Mouse (Mus musculus) left cerebral cortex, adult 8-10 months (tissue): ENCODE results near the gene Odf3b. TPM values are rescaled to one million over a fixed set of nuclear protein-coding genes. Genes with fewer than 3 reads are reported as not detected.

Source experiments
- DNase-seq, 2 experiments: peaks; one replicate each; pipeline ENCODE4 v3.0.0; 2022; ENCODE audit warnings: low spot score in 2 of 2
- total RNA-seq, 4 experiments: library from RNA; stranded (reverse); gene quantifications; 2 replicates each; pipeline ENCODE4 v1.2.4; 2022

Gene Odf3b
- total RNA-seq, 4 experiments from 2014 or later: 1.9 to 3.8 (median 2.8) TPM

DNA sequence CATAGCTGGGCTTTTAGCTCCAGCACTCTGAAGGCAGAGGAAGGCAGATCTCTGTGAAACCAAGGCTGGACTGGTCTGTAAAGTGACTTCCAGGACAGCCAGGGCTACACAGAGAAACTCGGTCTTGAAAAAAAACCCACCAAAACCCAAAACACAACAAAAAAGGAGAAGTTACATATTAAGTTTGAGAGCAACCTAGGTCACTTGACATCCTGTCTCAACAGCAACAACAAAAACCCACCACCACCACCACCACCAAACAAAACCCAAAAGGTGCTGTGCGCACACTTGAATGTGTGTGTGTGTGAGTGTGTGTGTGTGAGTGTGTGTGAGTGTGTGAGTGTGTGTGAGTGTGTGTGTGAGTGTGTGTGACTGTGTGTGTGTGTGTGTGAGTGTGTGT is 39.4 kb downstream of the Odf3b start:
- no peak for DNase-seq

DNA sequence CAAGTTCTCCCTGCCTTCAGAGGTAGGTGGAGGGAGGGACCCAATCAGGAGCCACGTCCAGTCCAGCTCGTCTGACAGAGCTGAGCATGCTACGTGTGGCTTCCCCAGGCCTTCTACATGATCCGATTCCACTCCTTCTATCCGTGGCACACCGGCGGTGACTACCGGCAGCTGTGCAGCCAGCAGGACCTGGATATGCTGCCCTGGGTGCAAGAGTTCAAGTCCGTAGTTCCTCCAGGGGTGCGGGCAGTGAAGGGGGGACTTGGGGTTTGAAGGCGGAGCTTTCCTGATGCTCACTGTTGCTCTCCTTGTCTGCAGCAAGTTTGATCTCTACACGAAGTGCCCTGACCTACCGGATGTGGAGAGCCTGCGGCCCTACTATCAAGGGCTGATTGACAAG is 42.7 kb downstream of the Odf3b start:
- DNase-seq: no peak

DNA sequence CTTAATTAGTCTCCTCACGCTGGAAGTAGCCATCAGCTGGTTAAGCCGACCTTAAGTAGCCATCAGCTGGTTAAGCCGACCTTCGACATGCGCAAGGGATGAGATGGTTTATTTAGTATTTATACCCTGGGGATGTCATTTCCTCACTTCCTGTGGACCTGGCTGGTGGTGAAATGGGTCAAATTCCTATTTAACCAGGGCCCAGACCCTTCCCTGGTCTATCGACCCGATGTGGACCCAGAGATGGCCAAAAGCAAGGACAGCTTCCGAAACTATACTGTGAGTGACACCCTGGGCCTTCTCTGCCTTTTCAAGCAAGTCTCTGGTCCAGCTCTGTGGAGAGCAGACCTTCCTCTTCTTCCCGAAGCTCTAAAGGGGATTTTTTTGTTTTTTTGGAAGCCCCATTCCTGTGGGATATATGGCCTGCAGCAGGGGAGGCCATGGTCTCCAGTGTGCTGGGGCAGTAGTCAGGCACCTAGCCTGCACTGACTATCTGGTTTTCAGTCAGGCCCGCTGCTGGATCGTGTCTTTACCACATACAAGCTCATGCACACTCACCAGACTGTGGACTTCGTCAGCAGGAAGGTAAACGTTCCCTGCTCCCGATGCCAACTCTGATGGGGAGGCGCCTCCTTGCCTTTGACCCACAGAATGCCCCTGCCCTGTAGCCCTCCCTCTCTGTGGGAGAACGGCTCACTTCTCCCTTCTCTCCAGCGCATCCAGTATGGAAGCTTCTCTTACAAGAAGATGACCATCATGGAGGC is 44.1 kb downstream of the Odf3b start:
- no peak for DNase-seq

DNA sequence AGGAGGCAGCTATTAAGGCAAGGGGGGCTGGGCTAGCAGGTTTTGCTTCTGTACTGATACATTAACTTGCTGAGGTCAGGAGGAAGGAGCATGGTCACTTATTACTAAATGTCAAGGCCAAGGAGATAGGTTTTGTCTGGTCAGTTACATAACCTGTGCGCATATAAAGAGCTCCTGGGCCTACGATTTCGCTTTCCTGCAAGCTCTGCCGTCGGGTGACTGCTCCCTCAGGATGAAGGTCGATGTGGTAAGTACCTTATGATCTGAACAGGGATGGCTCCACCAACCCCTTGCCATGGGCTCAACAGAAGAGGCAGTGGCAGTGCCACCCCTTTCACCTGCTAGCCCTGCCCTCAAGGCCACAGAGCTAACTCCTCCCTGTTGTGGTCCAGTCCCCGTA is 44.8 kb downstream of the Odf3b start, which contains the start of gene Miox:
Miox (plus strand) TSS at position 128 of the 400 bp plus-strand sequence.
- no peak for DNase-seq

Other genes starting within 250 kb of the Odf3b start
- 10 to 100 TPM in 2 of 4 experiments, 1 to 10 TPM in 2; 9.5 to 10.6 (median 10.1) TPM for gene Mapk12, start 238.6 kb downstream of the Odf3b start, total RNA-seq
- gene Mapk11, start 229.7 kb downstream of the Odf3b start, total RNA-seq: 10 to 100 TPM; 35.8 to 40.9 (median 39.4) TPM
- 10 to 100 TPM; 42.6 to 60.9 (median 54.8) TPM for gene Plxnb2, start 198.5 kb downstream of the Odf3b start, total RNA-seq
- 10 to 100 TPM; 46.2 to 59.3 (median 50.7) TPM for gene Dennd6b, start 182.8 kb downstream of the Odf3b start, total RNA-seq
- 100 to 1,000 TPM; 150 to 165 (median 161) TPM for gene Ppp6r2, start 167.7 kb downstream of the Odf3b start, total RNA-seq
- 100 to 1,000 TPM; 230 to 240 (median 238) TPM for gene Sbf1, start 64.0 kb downstream of the Odf3b start, total RNA-seq
- not detected for gene Adm2, start 56.6 kb downstream of the Odf3b start, total RNA-seq
- not detected for gene Miox, start 44.9 kb downstream of the Odf3b start, total RNA-seq
- gene Lmf2, start 23.6 kb downstream of the Odf3b start, total RNA-seq: 10 to 100 TPM; 15.7 to 22.6 (median 19.9) TPM
- 100 to 1,000 TPM in 3 of 4 experiments, 10 to 100 TPM in 1; 98.3 to 110 (median 107) TPM for gene Ncaph2, start 23.6 kb downstream of the Odf3b start, total RNA-seq
- gene Sco2, start 5.4 kb downstream of the Odf3b start, total RNA-seq: 10 to 100 TPM; 23.2 to 28.0 (median 26.8) TPM
- gene Tymp, start 2.2 kb downstream of the Odf3b start, total RNA-seq: 1 to 10 TPM in 2 of 4 experiments, under 1 TPM in 2; 0.57 to 1.4 (median 0.90) TPM
- 1 to 10 TPM in 1 of 4 experiments, under 1 TPM in 3; 0.70 to 1.1 (median 0.87) TPM for gene Klhdc7b, start 5.6 kb upstream of the Odf3b start, total RNA-seq
- gene Syce3, start 31.2 kb upstream of the Odf3b start, total RNA-seq: not detected
- gene Cpt1b, start 46.6 kb upstream of the Odf3b start, total RNA-seq: 1 to 10 TPM; 1.2 to 2.2 (median 1.5) TPM
- gene C730034F03Rik, start 50.3 kb upstream of the Odf3b start, total RNA-seq: 1 to 10 TPM; 1.4 to 2.2 (median 1.5) TPM
- gene Gm44502, start 50.4 kb upstream of the Odf3b start, total RNA-seq: under 1 TPM in 1 of 4 experiments, not detected in 3; 0.37 TPM
- 10 to 100 TPM; 37.4 to 49.3 (median 42.9) TPM for gene Chkb, start 50.6 kb upstream of the Odf3b start, total RNA-seq
- 100 to 1,000 TPM; 240 to 262 (median 246) TPM for gene Mapk8ip2, start 74.6 kb upstream of the Odf3b start, total RNA-seq
- 10 to 100 TPM; 31.8 to 37.3 (median 35.9) TPM for gene Arsa, start 98.1 kb upstream of the Odf3b start, total RNA-seq
- gene Shank3, start 120.3 kb upstream of the Odf3b start, total RNA-seq: 100 to 1,000 TPM; 192 to 223 (median 197) TPM
- 1 to 10 TPM; 1.6 to 3.5 (median 2.3) TPM for gene Acr, start 189.0 kb upstream of the Odf3b start, total RNA-seq
- 10 to 100 TPM; 28.8 to 35.7 (median 33.1) TPM for gene Rabl2, start 212.6 kb upstream of the Odf3b start, total RNA-seq